Mouse (Mus musculus): ENCODE measurements at regions not wholly inside any gene's neighbourhood (a gene's known extent, or its start where the extent isn't known, plus 50 kb on each side); places are given as distances from the start of the nearest gene placed in this dataset.

GRCm38 (mm10) chr3:41179037-41179880 lies 96.4 kb upstream of the Pgrmc2 start:
- DNase-seq (ENCODE audit: low spot score), result no peak

DNA sequence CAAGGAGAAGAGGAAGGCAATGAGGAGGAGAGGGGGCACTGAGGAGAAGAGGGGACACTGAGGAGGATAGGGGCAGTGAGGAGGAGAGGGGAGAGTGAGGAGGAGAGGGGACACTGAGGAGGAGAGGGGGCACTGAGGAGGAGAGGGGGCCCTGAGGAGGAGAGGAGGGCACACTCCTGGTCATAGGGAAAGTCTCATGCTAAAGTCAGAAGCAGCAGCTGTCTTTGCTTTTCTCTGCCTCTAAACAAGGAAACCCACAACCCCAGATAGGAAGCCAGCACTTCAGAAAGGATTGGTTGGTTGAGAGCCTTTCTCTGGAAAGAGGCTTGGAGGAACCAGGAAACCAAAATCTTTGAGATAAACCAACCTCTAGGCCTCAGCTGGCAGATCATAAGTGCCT lies 94.3 kb upstream of the Pgrmc2 start:
- no peak for DNase-seq (ENCODE audit: low spot score)

DNA sequence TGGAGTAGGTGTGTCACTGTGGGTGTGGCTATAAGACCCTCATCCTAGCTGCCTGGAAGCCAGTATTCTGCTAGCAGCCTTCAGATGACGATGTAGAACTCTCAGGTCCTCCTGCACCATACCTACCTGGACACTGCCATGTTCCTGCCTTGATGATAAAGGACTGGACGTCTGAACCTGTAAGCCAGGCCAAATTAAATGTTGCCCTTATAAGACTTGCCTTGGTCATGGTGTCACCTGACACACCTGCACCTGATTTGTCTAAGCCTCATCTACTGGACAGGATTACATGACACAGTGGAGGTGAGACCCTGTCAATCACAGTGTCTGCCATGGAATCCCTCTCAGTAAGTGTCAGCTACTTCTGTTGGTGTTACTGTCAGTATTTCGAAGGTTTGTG lies 92.5 kb upstream of the Pgrmc2 start:
- no peak for DNase-seq (ENCODE audit: low spot score)

GRCm38 (mm10) chr3:41173561-41173960 lies 90.7 kb upstream of the Pgrmc2 start:
- no peak for DNase-seq (ENCODE audit: low spot score)

- no peak for DNase-seq (ENCODE audit: low spot score)
Observed at GRCm38 (mm10) chr3:41172306-41173215, 89.7 kb upstream of the Pgrmc2 start.

DNA sequence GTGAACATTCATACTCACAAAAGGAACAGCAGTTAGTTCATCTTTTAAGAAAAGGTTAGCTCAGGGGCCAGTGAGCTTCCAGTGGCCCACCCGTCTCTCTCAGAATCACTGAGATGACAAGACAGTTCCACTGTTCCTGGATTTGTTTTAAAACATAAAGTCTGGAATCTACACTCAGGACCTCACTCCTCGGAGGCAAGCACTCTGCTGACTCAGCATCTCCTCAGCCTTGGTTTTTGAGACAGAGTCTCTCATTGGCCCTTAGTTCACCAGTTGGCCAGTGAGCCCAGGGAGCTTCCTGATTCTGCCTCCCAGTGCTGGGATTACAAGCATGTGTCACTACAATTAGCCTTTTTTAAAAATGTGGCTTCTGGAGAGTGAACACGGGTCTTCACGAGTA lies 88.9 kb upstream of the Pgrmc2 start:
- DNase-seq (ENCODE audit: low spot score), result no peak

DNA sequence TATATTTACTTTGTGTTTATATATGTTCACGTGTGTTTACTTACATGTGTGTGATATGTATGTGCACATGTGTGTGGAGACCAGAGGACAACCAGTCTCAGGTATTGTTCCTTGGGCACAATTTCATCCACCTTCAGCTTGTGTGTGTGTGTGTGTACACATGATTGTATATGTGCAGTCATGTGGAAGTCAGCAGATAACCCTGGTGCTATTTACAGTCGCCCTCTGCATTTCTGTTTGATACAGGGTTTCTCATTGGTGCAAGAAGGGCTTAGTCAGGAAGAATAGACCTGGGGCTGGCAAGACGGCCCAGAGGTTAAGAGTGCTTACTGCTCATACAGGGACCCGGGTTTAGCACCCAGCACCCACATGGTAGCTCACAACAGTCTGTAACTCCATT lies 88.5 kb upstream of the Pgrmc2 start:
- no peak for DNase-seq (ENCODE audit: low spot score)

DNA sequence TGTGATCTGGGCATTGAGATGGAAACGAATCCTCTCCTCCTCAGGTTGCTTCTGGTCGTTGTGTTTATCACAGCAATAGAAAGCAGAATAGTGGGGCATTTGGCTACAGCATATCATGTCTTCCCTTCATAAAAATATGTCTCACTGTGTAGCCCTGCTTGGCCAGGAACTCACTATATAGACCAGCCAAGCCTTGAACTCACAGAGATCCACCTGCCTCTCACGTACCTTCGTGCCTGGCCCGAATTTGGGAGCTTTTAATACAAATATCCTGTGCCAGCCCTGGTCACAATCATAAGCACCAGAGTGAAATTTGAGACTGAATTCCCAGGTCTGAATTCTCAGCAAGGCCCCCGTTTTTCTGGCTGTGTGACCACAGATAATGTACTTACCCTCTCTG lies 87.7 kb upstream of the Pgrmc2 start:
- no peak for DNase-seq (ENCODE audit: low spot score)

DNA sequence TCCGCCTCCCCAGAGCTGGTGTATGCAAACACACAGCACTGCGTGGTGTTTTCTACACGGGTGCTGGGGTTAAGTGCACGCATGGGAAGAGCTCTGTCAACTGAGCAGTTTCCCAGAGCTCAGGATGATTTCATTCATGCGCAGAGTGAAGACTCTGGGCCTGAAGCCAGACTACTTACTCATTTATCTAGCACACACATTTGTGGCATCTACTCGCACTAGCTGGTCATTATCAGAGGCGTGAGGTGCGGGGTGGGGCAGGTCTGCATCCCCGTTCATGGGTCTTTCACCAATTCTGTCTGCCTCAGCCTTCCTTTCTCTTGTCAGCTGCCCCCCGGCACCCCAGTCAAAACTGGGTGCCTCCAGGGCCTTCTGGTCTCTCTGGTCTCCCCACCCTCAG lies 86.6 kb upstream of the Pgrmc2 start:
- no peak for DNase-seq (ENCODE audit: low spot score)

GRCm38 (mm10) chr3:41168181-41168967 lies 85.5 kb upstream of the Pgrmc2 start:
- no peak for DNase-seq (ENCODE audit: low spot score)

GRCm38 (mm10) chr3:41167476-41167875 lies 84.6 kb upstream of the Pgrmc2 start:
- no peak for DNase-seq (ENCODE audit: low spot score)

DNA sequence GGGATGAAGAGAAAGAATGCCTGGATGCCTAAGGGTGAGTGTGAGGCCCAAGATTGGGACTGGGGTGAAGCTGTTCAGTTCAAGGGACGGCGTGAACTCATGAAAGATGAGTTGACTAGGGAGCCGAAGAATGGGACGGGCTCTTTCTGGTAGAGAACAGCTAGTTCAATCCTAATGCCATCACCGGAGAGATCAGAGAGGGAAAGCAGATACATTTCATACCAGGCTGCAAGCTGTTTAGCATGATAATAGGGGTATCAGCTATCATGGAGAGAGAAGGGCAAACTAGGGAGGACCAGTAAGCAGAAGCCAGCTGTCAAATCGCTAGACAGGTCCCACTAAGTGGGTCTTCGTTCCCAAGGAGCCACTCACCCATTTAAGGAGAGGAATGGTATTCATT lies 81.9 kb upstream of the Pgrmc2 start:
- DNase-seq (ENCODE audit: low spot score), result no peak

- no peak for DNase-seq (ENCODE audit: low spot score)
Observed at GRCm38 (mm10) chr3:41163767-41164166, 80.9 kb upstream of the Pgrmc2 start.

GRCm38 (mm10) chr3:41162514-41162913 lies 79.7 kb upstream of the Pgrmc2 start:
- DNase-seq (ENCODE audit: low spot score), result no peak

DNA sequence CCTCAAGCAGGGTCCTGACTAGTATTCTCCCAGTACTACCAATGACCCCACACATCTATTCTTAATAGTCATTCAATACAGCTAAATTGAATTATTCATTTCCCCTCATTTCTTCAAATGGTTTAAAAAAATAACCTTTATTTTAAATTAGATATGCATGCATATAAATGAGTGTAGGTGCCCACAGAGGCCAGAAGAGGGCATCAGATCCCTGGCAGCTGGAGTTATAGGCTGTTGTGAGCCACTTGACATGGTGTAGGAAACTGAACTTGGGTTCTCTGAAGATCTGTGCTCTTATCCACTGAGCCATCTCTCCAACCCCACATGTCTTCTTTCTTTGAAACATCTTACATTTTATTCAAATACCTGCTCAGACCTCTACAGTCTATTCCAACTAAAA lies 77.8 kb upstream of the Pgrmc2 start:
- DNase-seq (ENCODE audit: low spot score), result no peak

DNA sequence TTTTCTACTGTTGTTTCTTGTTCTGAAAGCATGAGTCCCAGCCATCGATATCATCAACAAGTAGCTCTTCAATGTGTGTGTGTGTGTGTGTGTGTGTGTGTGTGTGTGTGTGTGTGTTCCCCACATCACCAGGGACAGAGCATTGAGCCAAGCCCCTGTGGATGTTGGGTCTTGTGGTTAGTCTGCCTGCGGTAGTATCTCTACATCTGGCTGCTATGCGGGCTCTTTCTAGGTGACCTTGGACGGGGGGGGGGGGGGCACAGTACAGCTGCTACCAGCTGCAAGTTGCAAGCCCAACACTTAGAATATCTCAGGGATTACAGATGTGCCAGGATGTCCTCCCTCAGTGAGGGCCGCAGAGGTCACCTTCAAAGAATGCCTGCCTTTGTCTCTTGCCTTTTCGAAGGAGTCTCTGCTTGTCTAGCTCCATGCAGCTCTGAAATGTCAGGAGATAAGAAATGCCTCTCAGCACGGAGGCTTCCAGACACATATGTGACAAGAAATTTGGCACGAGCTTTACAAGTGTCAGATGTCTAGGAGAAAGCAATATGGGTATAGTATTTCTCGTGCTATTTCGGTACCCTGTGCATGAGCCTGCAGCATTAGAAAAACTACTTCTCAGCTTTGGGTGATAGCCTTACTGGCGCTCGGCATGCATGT lies 75.6 kb upstream of the Pgrmc2 start:
- DNase-seq (ENCODE audit: low spot score), result no peak

GRCm38 (mm10) chr3:41157428-41157827 lies 74.6 kb upstream of the Pgrmc2 start:
- DNase-seq (ENCODE audit: low spot score), result no peak

GRCm38 (mm10) chr3:41156562-41156961 lies 73.7 kb upstream of the Pgrmc2 start:
- no peak for DNase-seq (ENCODE audit: low spot score)

GRCm38 (mm10) chr3:41155132-41155760 lies 72.4 kb upstream of the Pgrmc2 start:
- no peak for DNase-seq (ENCODE audit: low spot score)

DNA sequence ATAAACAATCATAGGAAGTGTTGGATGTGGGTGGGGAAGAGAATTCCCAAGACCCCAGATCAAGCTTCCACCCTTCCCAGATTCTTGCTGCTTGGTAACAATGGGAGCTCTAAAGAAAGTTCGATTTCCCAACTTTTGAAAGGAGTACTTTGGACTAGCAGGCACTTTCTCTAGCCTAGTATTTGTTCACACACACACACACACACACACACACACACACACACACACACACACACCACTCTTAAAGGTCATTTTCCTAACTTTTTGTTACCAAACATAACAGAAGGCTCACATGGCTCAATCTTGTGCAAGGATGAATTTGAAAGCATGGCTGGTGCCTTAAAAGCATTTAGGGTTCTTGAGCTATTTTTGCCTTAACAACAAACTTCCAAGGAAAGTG lies 71.6 kb upstream of the Pgrmc2 start:
- DNase-seq (ENCODE audit: low spot score), result no peak

DNA sequence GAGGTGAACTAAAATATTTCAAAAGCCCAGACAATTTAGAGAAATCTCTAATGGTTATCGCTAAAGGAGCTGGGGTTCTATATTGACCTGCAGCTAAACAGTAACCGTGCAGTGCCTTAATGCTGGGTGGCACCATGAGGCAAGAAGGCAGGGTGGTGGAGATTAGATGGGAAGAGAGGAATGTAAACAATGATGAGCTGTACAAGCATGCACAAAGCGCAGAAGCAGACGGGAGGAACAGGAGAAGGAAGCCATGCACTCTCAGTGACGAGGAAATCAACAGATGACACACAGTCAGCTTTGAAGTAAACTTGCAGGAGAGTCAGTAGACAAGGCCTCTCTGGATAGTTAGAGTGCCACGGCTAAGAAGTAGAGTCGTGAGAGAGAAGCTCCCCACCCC lies 69.1 kb upstream of the Pgrmc2 start:
- DNase-seq (ENCODE audit: low spot score), result no peak

Data from ovary, postnatal 36 days (tissue).